Mouse (Mus musculus) erythroblast, embryonic 14.5 days (primary cell): ENCODE results near the gene Tmc6.

Source experiments
- GATA1 ChIP-seq: IDR thresholded peaks from 2 replicates; pipeline ENCODE4 v1.6.1; 2012; ENCODE audit warnings: low read length, inconsistent platforms, mixed read lengths
- TAL1 ChIP-seq: IDR thresholded peaks from 3 replicates; pipeline ENCODE4 v1.6.1; 2012; ENCODE audit warnings: low read length, inconsistent platforms, mixed read lengths

DNA sequence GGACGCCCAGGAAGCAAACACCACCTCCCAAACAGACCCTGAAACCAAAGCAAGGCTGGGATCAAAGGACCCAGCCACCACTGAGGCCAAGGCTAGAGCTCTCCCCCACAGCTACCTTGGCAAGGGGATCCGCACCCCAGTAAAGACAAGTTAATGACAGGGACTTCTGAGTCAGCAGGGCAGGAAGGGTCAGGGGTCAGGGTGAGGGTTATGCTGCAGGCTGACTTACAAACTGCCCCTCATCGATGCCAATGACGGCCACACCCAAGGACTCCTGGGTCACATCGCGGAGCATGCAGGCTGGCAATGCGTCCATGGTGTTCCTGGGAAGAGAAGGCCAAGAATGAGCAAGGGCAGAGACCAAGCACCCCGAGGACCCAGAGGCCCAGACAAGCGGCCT lies 39.9 kb upstream of the Tmc6 start:
- TF ChIP-seq TAL1 = no peak
- no peak for TF ChIP-seq GATA1
